Mouse (Mus musculus) neutrophil, adult 5-6 weeks (primary cell): ENCODE results near the gene Iapp. TPM values are rescaled to one million over a fixed set of nuclear protein-coding genes. Genes with fewer than 3 reads are reported as not detected.

ENCODE experiments used
- total RNA-seq: library from RNA; stranded (forward); fragments of 200-1000 nt; gene quantifications from 2 replicates; pipeline ENCODE4 v1.2.3, GENCODE M21; 2017

Iapp gene
- total RNA-seq, 1 experiment from 2014 or later: not detected

Other genes starting within 250 kb of the Iapp start
- gene Slco1a6, start 89.9 kb upstream of the Iapp start, total RNA-seq: 1.2 and 1.7 TPM in 2 replicates
- not detected in 2 replicates for gene Slco1a5, start 24.6 kb downstream of the Iapp start, total RNA-seq
- 30.3 and 32.1 TPM in 2 replicates for gene Pyroxd1, start 47.2 kb downstream of the Iapp start, total RNA-seq
- 38.8 and 48.3 TPM in 2 replicates for gene Recql, start 88.7 kb downstream of the Iapp start, total RNA-seq
- 14.9 and 16.3 TPM in 2 replicates for gene Golt1b, start 88.8 kb downstream of the Iapp start, total RNA-seq
- 3.1 TPM in 1 of 2 replicates, not detected in the other for gene Spx, start 115.0 kb downstream of the Iapp start, total RNA-seq
- gene Gys2, start 174.7 kb downstream of the Iapp start, total RNA-seq: not detected in 2 replicates
- 1.6 and 3.8 TPM in 2 replicates for gene Ldhb, start 209.5 kb downstream of the Iapp start, total RNA-seq